Mouse (Mus musculus) CH12.LX (cell line): ENCODE measurements around the gene Cyp2w1. TPM values are rescaled to one million over a fixed set of nuclear protein-coding genes. Genes with fewer than 3 reads are reported as not detected.

ENCODE experiments used
- DNase-seq: peaks from one replicate; pipeline ENCODE4 v3.0.0-alpha.2; 2013; ENCODE audit errors: extremely low read depth
- H3K27ac ChIP-seq: 2 replicates; pipeline ENCODE4 v1.5.1; 2012; ENCODE audit warnings: low read depth, mild to moderate bottlenecking, control low read depth, moderate library complexity; ENCODE audit not compliant: insufficient read depth
- H3K27me3 ChIP-seq: replicated peaks from 2 replicates; pipeline ENCODE3; 2012; ENCODE audit warnings: inconsistent platforms
- H3K36me3 ChIP-seq, 2 experiments: replicated peaks in 1 of 2; 2 replicates each; pipeline versions ENCODE3 to v1.6.1; 2012; ENCODE audit warnings: inconsistent platforms in 1 of 2, low read length in 1 of 2, mild to moderate bottlenecking in 1 of 2, mixed read lengths in 1 of 2, moderate library complexity in 1 of 2; ENCODE audit not compliant: control insufficient read depth in 1 of 2, insufficient read depth in 1 of 2
- H3K4me1 ChIP-seq, 2 experiments: 2 replicates each; pipeline ENCODE4 v1.6.1; 2012; ENCODE audit warnings: inconsistent platforms in 1 of 2, moderate library complexity in 1 of 2; ENCODE audit not compliant: insufficient read depth in 2 of 2, control insufficient read depth in 1 of 2
- H3K4me2 ChIP-seq: 2 replicates; pipeline ENCODE4 v1.6.1; 2012; ENCODE audit warnings: low read depth, mild to moderate bottlenecking, control low read depth; ENCODE audit not compliant: poor library complexity, insufficient read depth, severe bottlenecking
- H3K4me3 ChIP-seq, 3 experiments: fragments of 150-350 bp in 1 of 3; sonication (generic) in 1 of 3; replicated peaks in 1 of 3; 2 replicates each; pipeline versions ENCODE3 to v1.5.1; 2011 to 2012; ENCODE audit warnings: low read depth in 2 of 3, low read length in 2 of 3, mild to moderate bottlenecking in 2 of 3, moderate library complexity in 2 of 3, control low read depth in 1 of 3, improper control_type of control experiment in 1 of 3, inconsistent platforms in 1 of 3, mixed read lengths in 1 of 3; ENCODE audit not compliant: poor library complexity in 1 of 3
- H3K79me2 ChIP-seq: replicated peaks from 2 replicates; pipeline ENCODE4 v1.6.1; 2012; ENCODE audit warnings: mild to moderate bottlenecking, moderate library complexity; ENCODE audit not compliant: control insufficient read depth, poor library complexity, insufficient read depth, severe bottlenecking; ENCODE audit errors: extremely low read depth
- H3K9ac ChIP-seq: 2 replicates; pipeline ENCODE4 v1.6.1; 2012; ENCODE audit warnings: low read depth, mild to moderate bottlenecking, control low read depth, moderate library complexity; ENCODE audit not compliant: insufficient read depth
- H3K9me3 ChIP-seq: replicated peaks from 2 replicates; pipeline ENCODE3; 2012; ENCODE audit warnings: low read length, inconsistent platforms, mixed read lengths
- CHD1 ChIP-seq: IDR thresholded peaks from 2 replicates; pipeline ENCODE4 v1.6.1; 2012; ENCODE audit warnings: low read depth, low read length, improper control_type of control experiment, inconsistent platforms
- CTCF ChIP-seq, 2 experiments: IDR thresholded peaks in 1 of 2; conservative IDR thresholded peaks in 1 of 2; 2 replicates each; pipeline ENCODE4 v1.5.1; 2011 to 2012; ENCODE audit warnings: low read depth in 2 of 2, low read length in 2 of 2, improper control_type of control experiment in 1 of 2, inconsistent platforms in 1 of 2, mild to moderate bottlenecking in 1 of 2, moderate library complexity in 1 of 2
- E2F4 ChIP-seq: IDR thresholded peaks from 2 replicates; pipeline ENCODE4 v1.6.1; 2011; ENCODE audit warnings: low read depth, low read length, improper control_type of control experiment; ENCODE audit not compliant: insufficient replicate concordance
- ELF1 ChIP-seq: IDR thresholded peaks from 2 replicates; pipeline ENCODE4 v1.6.1; 2014; ENCODE audit warnings: low read depth, mild to moderate bottlenecking, inconsistent platforms, low read length, improper control_type of control experiment
- ETS1 ChIP-seq: conservative IDR thresholded peaks from 2 replicates; pipeline ENCODE4 v1.6.1; 2012; ENCODE audit warnings: low read depth, mild to moderate bottlenecking, inconsistent platforms, low read length, improper control_type of control experiment, moderate library complexity
- KAT2A ChIP-seq: IDR thresholded peaks from 2 replicates; pipeline ENCODE4 v1.6.1; 2012; ENCODE audit warnings: low read length, improper control_type of control experiment, inconsistent platforms; ENCODE audit not compliant: insufficient replicate concordance
- MXI1 ChIP-seq: IDR thresholded peaks from 2 replicates; pipeline ENCODE4 v1.6.1; 2011; ENCODE audit warnings: mild to moderate bottlenecking, low read depth, low read length, improper control_type of control experiment
- MYC ChIP-seq: IDR thresholded peaks from 2 replicates; pipeline ENCODE4 v1.6.1; 2011; ENCODE audit warnings: low read depth, mild to moderate bottlenecking, improper control_type of control experiment, low read length
- RAD21 ChIP-seq: IDR thresholded peaks from 2 replicates; pipeline ENCODE4 v1.6.1; 2011; ENCODE audit warnings: low read depth, mild to moderate bottlenecking, low read length, improper control_type of control experiment, moderate library complexity
- RCOR1 ChIP-seq: conservative IDR thresholded peaks from 2 replicates; pipeline ENCODE4 v1.6.1; 2012; ENCODE audit warnings: low read depth, mild to moderate bottlenecking, inconsistent platforms, low read length, improper control_type of control experiment
- SMC3 ChIP-seq: IDR thresholded peaks from 2 replicates; pipeline ENCODE4 v1.6.1; 2011; ENCODE audit warnings: low read depth, low read length, improper control_type of control experiment
- TBP ChIP-seq: conservative IDR thresholded peaks from 2 replicates; pipeline ENCODE4 v1.6.1; 2011; ENCODE audit warnings: low read depth, low read length, improper control_type of control experiment
- TCF12 ChIP-seq: IDR thresholded peaks from 2 replicates; pipeline ENCODE4 v1.6.1; 2014; ENCODE audit warnings: low read depth, mild to moderate bottlenecking, inconsistent platforms, low read length, improper control_type of control experiment
- ZKSCAN1 ChIP-seq: IDR thresholded peaks from 2 replicates; pipeline ENCODE4 v1.6.1; 2012; ENCODE audit warnings: low read depth, inconsistent platforms, low read length, improper control_type of control experiment, borderline replicate concordance
- ZMIZ1 ChIP-seq: IDR thresholded peaks from 2 replicates; pipeline ENCODE4 v1.6.1; 2012; ENCODE audit warnings: low read depth, mild to moderate bottlenecking, inconsistent platforms, low read length, improper control_type of control experiment
- ZNF384 ChIP-seq: IDR thresholded peaks from 2 replicates; pipeline ENCODE4 v1.6.1; 2012; ENCODE audit warnings: low read depth, low read length, improper control_type of control experiment, inconsistent platforms
- dilution Hi-C: fragments of 300-500 bp; cut with MboI; formaldehyde crosslinking; loops from 2 replicates; pipeline ENCODE4 v1.14.3; 2020; ENCODE audit warnings: low sequenced_read_pairs; ENCODE audit not compliant: extremely low pct_unique_long_range_greater_than_20kb, extremely low pct_ligation_motif_present
- in situ Hi-C: fragments of 300-500 bp; cut with MboI; formaldehyde crosslinking; loops from 3 replicates; pipeline ENCODE4 v1.14.3; 2019; ENCODE audit warnings: low sequenced_read_pairs, low pct_ligation_motif_present, low pct_unique_long_range_greater_than_20kb, mixed read lengths
- polyA plus RNA-seq: library from polyadenylated mRNA; unstranded; fragments of >175 nt; gene quantifications from 2 replicates; pipeline ENCODE4 v1.2.1, GENCODE M21; 2012; ENCODE audit warnings: low read depth; ENCODE audit not compliant: insufficient read length
- total RNA-seq, 2 experiments: library from RNA; depleted of rRNA; stranded (reverse); fragments of 300-350 nt in 1 of 2; fragments of >200 nt in 1 of 2; gene quantifications; 2 replicates each; pipeline ENCODE4 v1.2.3; 2012 to 2014

The Cyp2w1 gene
- total and polyA plus RNA-seq, 3 experiments = not detected

- Histone ChIP-seq H3K4me2 (no peak overlapping the region), H3K9me3 (no peaks in the 10 kb centered on the region), H3K4me3 (no peak overlapping the region), H3K27me3 (no peaks in the 10 kb centered on the region), H3K36me3 (peaks cover 0 to 45% of the 10 kb centered on the region in 2 experiments), H3K9ac (no peak overlapping the region), H3K27ac (no peak overlapping the region), H3K4me1 (peaks cover 10 to 37% of the 10 kb centered on the region in 2 experiments), H3K79me2 (no peaks in the 10 kb centered on the region)
- peak; percentile 59 for TF ChIP-seq RAD21
- no peak for TF ChIP-seq TCF12
- TF ChIP-seq SMC3 = peak; percentile 82
- peak; percentile 68 to 82 for TF ChIP-seq CTCF (conservative IDR thresholded peaks at IDR 0.05 in 1 of 2, IDR thresholded peaks at IDR 0.05 in 1 of 2; ENCODE audit: low read depth in 2 of 2, low read length in 2 of 2)
- TF ChIP-seq CHD1 = no peak
- in situ Hi-C loops = no loop called here
- dilution Hi-C loops = no loop called here
- peak; percentile 81 for DNase-seq
These were observed 45.7 kb downstream of the Cyp2w1 start for GRCm38 (mm10) chr5:139397959-139398753.

DNA sequence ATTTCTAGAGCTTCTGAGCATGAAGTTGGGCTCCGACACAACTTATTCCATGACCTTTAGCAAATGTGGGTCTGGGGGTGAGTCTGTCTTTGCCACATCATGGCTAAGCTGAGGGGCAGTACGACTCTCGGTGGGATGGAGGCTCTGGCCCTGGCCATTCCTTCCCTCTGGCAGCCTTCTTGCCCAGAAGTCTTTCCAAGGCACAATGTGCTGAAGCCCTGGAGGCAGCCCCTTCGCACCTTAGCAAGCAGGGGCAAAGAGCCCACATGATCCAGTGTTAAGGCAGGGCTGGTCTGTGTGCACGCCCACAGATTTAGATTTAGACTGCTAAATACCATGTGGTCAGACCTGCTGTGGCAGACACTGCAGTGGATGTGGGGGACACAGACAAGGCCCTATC, 46.4 kb downstream of the Cyp2w1 start:
- peaks cover 0 to 47% of the 10 kb centered on the region in 2 experiments for H3K36me3 ChIP-seq
- no peak overlapping the region for H3K4me2 ChIP-seq
- no peak overlapping the region for H3K9ac ChIP-seq
- peaks cover 11 to 43% of the 10 kb centered on the region in 2 experiments for H3K4me1 ChIP-seq
- H3K4me3 ChIP-seq = no peak overlapping the region
- no peak for DNase-seq
- in situ Hi-C loops = no loop called here
- dilution Hi-C loops = no loop called here
- no peaks in the 10 kb centered on the region for H3K9me3 ChIP-seq
- TF ChIP-seq E2F4 (no peak), ZKSCAN1 (no peak), ETS1 (no peak), ZNF384 (no peak)
- no peaks in the 10 kb centered on the region for H3K79me2 ChIP-seq
- no peak overlapping the region for H3K27ac ChIP-seq
- H3K27me3 ChIP-seq = no peaks in the 10 kb centered on the region

DNA sequence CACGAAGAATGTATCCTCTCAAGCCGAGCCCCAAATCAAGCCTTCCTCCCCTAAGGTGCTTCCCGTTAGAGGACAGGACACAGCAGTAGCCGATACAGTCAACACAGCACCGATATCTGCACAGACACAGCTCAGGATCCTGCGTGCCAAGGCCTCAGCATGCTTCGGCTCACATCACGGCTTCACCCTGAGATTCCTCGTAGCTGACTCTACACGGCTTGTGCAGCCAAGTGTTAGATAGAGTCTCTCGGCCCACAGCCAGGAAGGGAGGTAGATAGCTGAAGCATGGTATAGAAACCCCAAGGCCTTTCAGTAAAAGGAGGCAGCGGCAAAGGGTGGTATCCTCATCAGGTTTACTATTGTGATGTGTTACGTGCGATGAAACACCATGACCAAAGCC, 47.6 kb downstream of the Cyp2w1 start:
- Histone ChIP-seq H3K9me3 (no peaks in the 10 kb centered on the region), H3K36me3 (peaks cover 0 to 50% of the 10 kb centered on the region in 2 experiments), H3K79me2 (no peaks in the 10 kb centered on the region), H3K4me2 (no peak overlapping the region)
- TF ChIP-seq RCOR1 = no peak
- no peak for TF ChIP-seq SMC3
- TF ChIP-seq TCF12 = no peak
- no peak for TF ChIP-seq ETS1
- TF ChIP-seq MYC = no peak
- no peak for TF ChIP-seq ZNF384
- TF ChIP-seq TBP = no peak
- no peak for TF ChIP-seq ZMIZ1
- no peak for TF ChIP-seq MXI1
- TF ChIP-seq ZKSCAN1 = no peak
- no peak for TF ChIP-seq E2F4
- TF ChIP-seq ELF1 = no peak
- TF ChIP-seq KAT2A = no peak
- TF ChIP-seq, all 38 proteins: peak for 0
- no peak overlapping the region for H3K27ac ChIP-seq
- H3K4me1 ChIP-seq = peaks cover 12 to 55% of the 10 kb centered on the region in 2 experiments
- dilution Hi-C loops (no loop called here), in situ Hi-C loops (no loop called here)
- H3K9ac ChIP-seq = no peak overlapping the region
- DNase-seq = no peak
- no peaks in the 10 kb centered on the region for H3K27me3 ChIP-seq
- H3K4me3 ChIP-seq = no peak overlapping the region
